Mouse (Mus musculus): ENCODE results near the gene Necab2. TPM values are rescaled to one million over a fixed set of nuclear protein-coding genes. Genes with fewer than 3 reads are reported as not detected.

Gene Necab2
- polyA plus RNA-seq, 1 experiment from 2014 or later, result 1.2 TPM

DNA sequence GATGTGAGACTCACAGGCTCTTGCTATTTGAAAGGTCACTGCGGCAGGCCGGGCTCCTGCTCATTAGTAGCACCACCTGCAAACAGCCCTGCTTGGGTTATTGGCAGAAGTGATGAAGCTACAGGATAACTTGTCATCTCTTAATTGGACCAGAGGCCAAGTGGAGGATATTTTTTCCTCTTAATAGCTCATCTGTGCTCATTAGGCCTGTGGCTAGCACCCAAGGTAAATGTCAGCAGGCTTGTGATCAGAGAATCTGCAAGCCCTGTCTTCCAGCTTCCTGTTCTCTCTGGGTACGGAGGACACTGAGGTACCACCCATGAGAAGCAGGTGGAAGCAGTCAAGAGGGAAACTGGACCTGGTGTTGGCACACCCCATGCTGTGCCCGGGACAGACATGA, 4.6 kb downstream of the Necab2 start:
- WGBS, result 90% methylated on average over 4 of the region's 4 CpGs

GRCm38 (mm10) chr8:119452919-119453318, 6.4 kb downstream of the Necab2 start:
- TF ChIP-seq EP300 (IDR thresholded peaks at IDR 0.05) (no peak), CTCF (IDR thresholded peaks at IDR 0.05) (no peak)
- no peaks in the 10 kb centered on the region for H3K9me3 ChIP-seq (ENCODE audit: low read length)
- H3K4me2 ChIP-seq (replicated peaks; ENCODE audit: low read depth, low read length), result no peak overlapping the region
- no peak for ATAC-seq
- no peak overlapping the region for H3K4me3 ChIP-seq (ENCODE audit: low read depth, low read length)
- peaks cover 10% of the 10 kb centered on the region; the same call in 1 of the 2 replicates for H3K27me3 ChIP-seq (replicated peaks; ENCODE audit: insufficient read depth, low read length)
- WGBS, result 87% methylated on average over 5 of the region's 5 CpGs
- no peak overlapping the region for H3K27ac ChIP-seq (ENCODE audit: low read length)
- no peaks in the 10 kb centered on the region for H3K4me1 ChIP-seq (ENCODE audit: insufficient read depth, low read depth, low read length)
- H3K36me3 ChIP-seq (ENCODE audit: insufficient read depth, low read length), result no peaks in the 10 kb centered on the region
- H3K9ac ChIP-seq (replicated peaks; ENCODE audit: low read depth), result no peak overlapping the region
- no peak for DNase-seq (ENCODE audit: low spot score)

More for the DNA sequence above, 4.6 kb downstream of the Necab2 start:
- Histone ChIP-seq H3K36me3 (ENCODE audit: insufficient read depth, low read length) (no peaks in the 10 kb centered on the region), H3K4me1 (ENCODE audit: insufficient read depth, low read depth, low read length) (peaks cover 3% of the 10 kb centered on the region; the same call in 1 of the 2 replicates), H3K27me3 (replicated peaks; ENCODE audit: insufficient read depth, low read length) (peaks cover 19% of the 10 kb centered on the region; the same call in 1 of the 2 replicates), H3K9ac (replicated peaks; ENCODE audit: low read depth) (no peak overlapping the region), H3K4me3 (ENCODE audit: low read depth, low read length) (no peak overlapping the region), H3K27ac (ENCODE audit: low read length) (no peak overlapping the region), H3K9me3 (ENCODE audit: low read length) (no peaks in the 10 kb centered on the region), H3K4me2 (replicated peaks; ENCODE audit: low read depth, low read length) (no peak overlapping the region)
- no peak for DNase-seq (ENCODE audit: low spot score)
- ATAC-seq, result no peak
- TF ChIP-seq EP300 (IDR thresholded peaks at IDR 0.05) (no peak), CTCF (IDR thresholded peaks at IDR 0.05) (no peak)

DNA sequence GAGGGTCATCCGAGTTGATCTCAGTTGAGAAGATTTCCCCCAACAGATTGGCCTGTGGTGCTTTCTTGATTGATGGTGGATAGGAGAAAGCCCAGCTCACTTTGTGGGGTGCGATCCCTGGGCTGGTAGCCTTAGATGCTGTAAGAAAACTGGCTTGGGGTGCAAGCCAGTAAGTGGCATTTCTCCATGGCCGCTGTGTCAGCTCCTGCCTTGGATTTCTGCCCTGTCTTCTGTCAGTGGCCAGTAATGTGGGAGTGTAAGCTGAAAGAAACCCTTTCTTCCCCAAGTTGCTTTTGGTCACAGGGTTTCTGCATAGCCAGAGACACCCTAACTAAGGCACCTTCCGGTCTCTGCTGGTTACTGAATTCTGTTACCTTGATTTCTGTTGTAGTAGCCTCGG, 9.5 kb downstream of the Necab2 start:
- TF ChIP-seq EP300 (IDR thresholded peaks at IDR 0.05) (no peak), CTCF (IDR thresholded peaks at IDR 0.05) (no peak)
- no peaks in the 10 kb centered on the region for H3K9me3 ChIP-seq (ENCODE audit: low read length)
- H3K4me2 ChIP-seq (replicated peaks; ENCODE audit: low read depth, low read length), result no peak overlapping the region
- no peak for DNase-seq (ENCODE audit: low spot score)
- H3K9ac ChIP-seq (replicated peaks; ENCODE audit: low read depth), result no peak overlapping the region
- 78% methylated on average over 5 of the region's 5 CpGs for WGBS
- no peaks in the 10 kb centered on the region for H3K36me3 ChIP-seq (ENCODE audit: insufficient read depth, low read length)
- no peak for ATAC-seq
- no peaks in the 10 kb centered on the region for H3K27me3 ChIP-seq (replicated peaks; ENCODE audit: insufficient read depth, low read length)
- no peak overlapping the region for H3K4me3 ChIP-seq (ENCODE audit: low read depth, low read length)
- no peak overlapping the region for H3K27ac ChIP-seq (ENCODE audit: low read length)
- H3K4me1 ChIP-seq (ENCODE audit: insufficient read depth, low read depth, low read length), result no peaks in the 10 kb centered on the region

- H3K27me3 ChIP-seq (replicated peaks; ENCODE audit: insufficient read depth, low read length), result no peaks in the 10 kb centered on the region
- TF ChIP-seq CTCF (IDR thresholded peaks at IDR 0.05) (no peak), EP300 (IDR thresholded peaks at IDR 0.05) (no peak)
- no peak overlapping the region for H3K27ac ChIP-seq (ENCODE audit: low read length)
- no peak overlapping the region for H3K9ac ChIP-seq (replicated peaks; ENCODE audit: low read depth)
- 32% methylated on average over 16 of the region's 16 CpGs for WGBS
- no peaks in the 10 kb centered on the region for H3K9me3 ChIP-seq (ENCODE audit: low read length)
- H3K36me3 ChIP-seq (ENCODE audit: insufficient read depth, low read length), result no peaks in the 10 kb centered on the region
- H3K4me3 ChIP-seq (ENCODE audit: low read depth, low read length), result no peak overlapping the region
- ATAC-seq (no peak), DNase-seq (ENCODE audit: low spot score) (no peak)
- no peak overlapping the region for H3K4me2 ChIP-seq (replicated peaks; ENCODE audit: low read depth, low read length)
- no peaks in the 10 kb centered on the region for H3K4me1 ChIP-seq (ENCODE audit: insufficient read depth, low read depth, low read length)
Measured at GRCm38 (mm10) chr8:119459724-119460123, 13.2 kb downstream of the Necab2 start.

DNA sequence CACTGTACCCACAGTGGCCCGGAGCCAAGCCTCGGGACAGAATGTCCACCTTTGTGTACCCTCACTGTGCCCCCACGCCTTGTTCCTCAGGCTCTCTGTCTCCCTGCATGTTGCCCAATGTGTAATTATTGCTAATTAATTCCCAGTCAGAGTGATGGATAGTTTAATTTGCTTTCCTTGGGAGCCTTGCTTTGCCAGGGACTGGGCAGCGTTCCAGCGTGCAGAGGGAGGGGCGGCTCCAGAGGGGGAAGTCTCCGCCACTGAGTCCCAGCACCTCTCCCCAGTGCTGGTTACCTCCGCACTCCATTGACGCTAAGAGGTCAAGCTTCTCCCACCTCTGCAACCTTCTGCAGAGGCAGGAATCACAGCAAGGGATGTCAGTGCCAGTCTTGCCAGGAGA, 14.8 kb downstream of the Necab2 start:
- Histone ChIP-seq H3K27ac (ENCODE audit: low read length) (no peak overlapping the region), H3K27me3 (replicated peaks; ENCODE audit: insufficient read depth, low read length) (0 out of 2 replicates have a peak, but pooled peaks cover 5% of the 10 kb centered on the region), H3K9me3 (ENCODE audit: low read length) (no peaks in the 10 kb centered on the region), H3K36me3 (ENCODE audit: insufficient read depth, low read length) (no peaks in the 10 kb centered on the region), H3K4me3 (ENCODE audit: low read depth, low read length) (no peak overlapping the region), H3K4me1 (ENCODE audit: insufficient read depth, low read depth, low read length) (no peaks in the 10 kb centered on the region), H3K4me2 (replicated peaks; ENCODE audit: low read depth, low read length) (no peak overlapping the region), H3K9ac (replicated peaks; ENCODE audit: low read depth) (no peak overlapping the region)
- no peak for TF ChIP-seq CTCF (IDR thresholded peaks at IDR 0.05)
- DNase-seq (ENCODE audit: low spot score) (no peak), ATAC-seq (no peak)
- WGBS, result 48% methylated on average over 9 of the region's 9 CpGs

DNA sequence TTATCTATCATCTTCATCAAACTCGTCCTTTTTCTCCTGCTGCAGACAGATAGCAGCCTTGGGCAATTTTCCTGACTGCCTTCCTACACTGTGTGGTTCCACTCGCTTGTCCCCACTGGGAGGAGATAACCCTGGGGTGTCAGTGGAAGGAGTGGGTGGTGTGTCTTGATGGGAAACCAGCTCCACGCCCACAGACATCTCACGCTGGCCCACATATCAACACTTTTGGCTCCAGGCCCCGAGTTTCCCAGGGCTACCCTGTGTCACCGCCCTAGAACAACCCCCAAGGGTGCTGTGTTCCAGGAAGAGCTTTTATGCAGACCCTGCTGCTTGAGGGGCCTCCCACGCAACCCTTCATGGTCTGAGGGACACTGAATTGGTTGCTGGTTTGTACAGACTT, 17.2 kb downstream of the Necab2 start:
- Histone ChIP-seq H3K27ac (ENCODE audit: low read length) (no peak overlapping the region), H3K4me3 (ENCODE audit: low read depth, low read length) (no peak overlapping the region), H3K27me3 (replicated peaks; ENCODE audit: insufficient read depth, low read length) (0 out of 2 replicates have a peak, but pooled peaks cover 5% of the 10 kb centered on the region), H3K9me3 (ENCODE audit: low read length) (no peaks in the 10 kb centered on the region), H3K36me3 (ENCODE audit: insufficient read depth, low read length) (no peaks in the 10 kb centered on the region), H3K9ac (replicated peaks; ENCODE audit: low read depth) (no peak overlapping the region), H3K4me1 (ENCODE audit: insufficient read depth, low read depth, low read length) (no peaks in the 10 kb centered on the region), H3K4me2 (replicated peaks; ENCODE audit: low read depth, low read length) (no peak overlapping the region)
- TF ChIP-seq EP300 (IDR thresholded peaks at IDR 0.05) (no peak), CTCF (IDR thresholded peaks at IDR 0.05) (no peak)
- DNase-seq (ENCODE audit: low spot score), result no peak
- peak; percentile 32 for ATAC-seq
- 52% methylated on average over 7 of the region's 7 CpGs for WGBS

DNA sequence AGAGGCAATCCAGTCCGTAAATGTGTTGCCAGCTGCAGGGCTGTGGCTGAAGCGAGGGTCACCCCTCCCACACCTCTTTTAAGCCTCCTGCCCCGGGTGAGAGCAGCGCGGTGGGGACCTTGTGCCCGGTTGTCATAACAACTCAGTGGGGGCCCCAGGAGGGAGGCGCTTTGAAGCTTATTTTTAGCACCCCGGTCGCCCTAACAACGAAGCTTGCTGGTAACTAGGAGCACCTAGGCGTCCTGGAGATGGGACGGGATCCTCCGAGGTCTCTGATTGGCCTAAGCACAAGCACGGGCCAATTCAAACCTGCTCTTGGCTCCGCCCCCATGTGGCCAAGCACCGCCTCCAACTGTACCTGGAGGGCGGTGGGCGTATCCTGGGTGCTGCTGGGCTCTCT, 19.6 kb downstream of the Necab2 start:
- H3K4me3 ChIP-seq (ENCODE audit: low read depth, low read length), result no peak overlapping the region
- TF ChIP-seq CTCF (IDR thresholded peaks at IDR 0.05), result no peak
- TF ChIP-seq EP300 (IDR thresholded peaks at IDR 0.05), result no peak
- H3K27me3 ChIP-seq (replicated peaks; ENCODE audit: insufficient read depth, low read length), result 0 out of 2 replicates have a peak, but pooled peaks cover 5% of the 10 kb centered on the region

More for the DNA sequence above, 19.6 kb downstream of the Necab2 start:
- H3K36me3 ChIP-seq (ENCODE audit: insufficient read depth, low read length), result no peaks in the 10 kb centered on the region
- WGBS, result 4% methylated on average over 18 of the region's 18 CpGs
- no peaks in the 10 kb centered on the region for H3K4me1 ChIP-seq (ENCODE audit: insufficient read depth, low read depth, low read length)
- H3K9me3 ChIP-seq (ENCODE audit: low read length), result no peaks in the 10 kb centered on the region
- no peak overlapping the region for H3K27ac ChIP-seq (ENCODE audit: low read length)
- DNase-seq (ENCODE audit: low spot score) (peak; percentile 30), ATAC-seq (peak; percentile 62)
- H3K4me2 ChIP-seq (replicated peaks; ENCODE audit: low read depth, low read length), result no peak overlapping the region
- no peak overlapping the region for H3K9ac ChIP-seq (replicated peaks; ENCODE audit: low read depth)
